Mouse (Mus musculus) testis, adult 2 months (tissue): ENCODE measurements around the gene Scnm1.

Source experiments
- CTCF ChIP-seq: fragments of 200-500 bp; IDR thresholded peaks from 2 replicates; pipeline ENCODE4 v1.5.1; 2012; ENCODE audit warnings: low read depth, mild to moderate bottlenecking, inconsistent platforms, low read length, moderate library complexity; ENCODE audit not compliant: control insufficient read depth, insufficient read depth, insufficient replicate concordance
- POLR2A ChIP-seq: fragments of 200-500 bp; IDR thresholded peaks from 2 replicates; pipeline ENCODE4 v1.6.1; 2012; ENCODE audit warnings: low read depth, mild to moderate bottlenecking, inconsistent platforms, low read length, moderate library complexity; ENCODE audit not compliant: control insufficient read depth

DNA sequence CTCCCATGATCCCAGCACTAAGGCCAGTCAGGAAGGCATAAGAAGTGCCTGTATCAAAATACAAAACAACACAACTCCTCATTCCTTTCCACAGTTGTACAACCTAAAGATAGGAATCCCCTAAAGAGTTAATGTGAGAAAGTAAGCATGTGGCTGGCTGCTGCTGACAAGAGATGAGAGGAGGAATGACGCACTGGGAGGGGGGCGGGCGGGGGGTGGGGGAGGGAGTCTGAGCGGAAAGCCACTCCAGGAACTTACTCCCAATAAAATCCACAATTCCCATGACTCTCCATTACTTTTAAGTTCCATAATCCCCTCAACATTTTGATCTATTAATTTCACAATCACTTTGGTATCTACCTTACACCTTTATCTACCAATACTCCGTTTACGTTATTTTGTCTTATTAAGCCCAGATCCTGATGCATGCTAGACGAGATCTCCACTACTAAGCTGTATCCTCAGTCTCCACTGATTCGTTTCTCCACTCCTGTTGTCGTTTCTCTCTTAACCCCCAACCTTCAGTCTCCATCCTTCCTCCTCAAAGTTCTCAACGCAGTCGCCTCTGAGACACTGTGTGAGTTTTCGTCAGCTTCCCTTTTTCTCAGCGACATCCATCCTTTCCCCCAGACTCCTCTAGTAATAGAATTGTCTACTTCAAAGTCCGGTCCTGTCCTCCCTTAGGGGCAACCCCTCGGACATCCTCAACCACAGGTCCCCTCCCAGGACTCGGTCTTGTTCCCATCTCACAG, 28.0 kb downstream of the Scnm1 start:
- TF ChIP-seq POLR2A = no peak
- TF ChIP-seq CTCF = no peak
